Mouse (Mus musculus) kidney, adult 2 months (tissue): ENCODE data around the gene Sardh.

ENCODE experiments used
- CTCF ChIP-seq: fragments of 200-500 bp; conservative IDR thresholded peaks from 2 replicates; pipeline ENCODE4 v1.5.1; 2011; ENCODE audit warnings: low read depth, mild to moderate bottlenecking, control low read depth, low read length, moderate library complexity, mixed read lengths; ENCODE audit not compliant: insufficient read depth, insufficient read length
- POLR2A ChIP-seq: fragments of 200-500 bp; IDR thresholded peaks from one replicate; pipeline ENCODE4 v1.6.1; 2011; ENCODE audit warnings: low read depth, low read length, control low read depth

- TF ChIP-seq CTCF = no peak
- TF ChIP-seq POLR2A = no peak
Measured at GRCm38 (mm10) chr2:27206128-27206797, 41.9 kb downstream of the Sardh start.
